Mouse (Mus musculus) hindbrain, embryonic 16.5 days (tissue): Measurements from ENCODE around the gene Sema5a. TPM values are rescaled to one million over a fixed set of nuclear protein-coding genes. Genes with fewer than 3 reads are reported as not detected.
A peak's percentile ranks its signal among the peaks of the same experiment; 100 is the strongest.
"Not testable (repeated sequence)": the region's sequence is repeated elsewhere in the genome, so short reads cannot be mapped to it uniquely, and the experiment has no call there.

ENCODE experiments used
- ATAC-seq: fragments of 200-750 bp; cut with Nextera tagmentation; 2 replicates; pipeline ENCODE4 v1.8.0; 2017; ENCODE audit warnings: moderate TSS enrichment, moderate library complexity
- H3K27ac ChIP-seq: fragments of 300-500 bp; sonication (generic); 2 replicates; pipeline ENCODE4 v1.5.1; 2014; ENCODE audit warnings: low read depth, mild to moderate bottlenecking, control low read depth, low read length, moderate library complexity
- H3K27me3 ChIP-seq: fragments of 300-500 bp; sonication (generic); replicated peaks from 2 replicates; pipeline ENCODE4 v1.6.1; 2014; ENCODE audit warnings: low read length; ENCODE audit not compliant: control insufficient read depth, insufficient read depth
- H3K36me3 ChIP-seq: fragments of 300-500 bp; sonication (generic); 2 replicates; pipeline ENCODE4 v1.6.1; 2014; ENCODE audit warnings: mild to moderate bottlenecking, low read length, moderate library complexity, mixed read lengths; ENCODE audit not compliant: control insufficient read depth, insufficient read depth
- H3K4me1 ChIP-seq: fragments of 300-500 bp; sonication (generic); 2 replicates; pipeline ENCODE4 v1.6.1; 2014; ENCODE audit warnings: low read depth, low read length; ENCODE audit not compliant: control insufficient read depth, insufficient read depth
- H3K4me2 ChIP-seq: fragments of 300-500 bp; sonication (generic); 2 replicates; pipeline ENCODE4 v1.6.1; 2014; ENCODE audit warnings: mild to moderate bottlenecking, low read length, control low read depth, moderate library complexity
- H3K4me3 ChIP-seq: fragments of 300-500 bp; sonication (generic); 2 replicates; pipeline ENCODE4 v1.5.1; 2014; ENCODE audit warnings: mild to moderate bottlenecking, low read length, control low read depth, moderate library complexity
- H3K9ac ChIP-seq: fragments of 300-500 bp; sonication (generic); 2 replicates; pipeline ENCODE4 v1.6.1; 2014; ENCODE audit warnings: low read depth, mild to moderate bottlenecking, control low read depth, low read length, moderate library complexity
- H3K9me3 ChIP-seq: fragments of 300-500 bp; sonication (generic); 2 replicates; pipeline ENCODE4 v1.6.1; 2014; ENCODE audit warnings: mild to moderate bottlenecking, low read length, moderate library complexity; ENCODE audit not compliant: control insufficient read depth
- WGBS: fragments of 180-500 bp; shearing (Covaris S2); extraction: QIAGEN DNeasy Blood & Tissue Kit; methylation state at CpG from one replicate; pipeline ENCODE4 v1.1.7; 2014; 5-methylcytosine and 5-hydroxymethylcytosine counted together
- polyA plus RNA-seq: library from polyadenylated mRNA; unstranded; fragments of >200 nt; fragmentation: Nextera tagmentation; extraction: Ambion mirVana; gene quantifications from 2 replicates; pipeline ENCODE4 v1.2.1, GENCODE M21; 2015

Sema5a gene
- polyA plus RNA-seq: 10.1 and 11.6 TPM in 2 replicates

GRCm38 (mm10) chr15:32244344-32244955, at the start of gene Sema5a:
Gene Sema5a, plus strand, starts transcription at chr15:32244810.
- Histone ChIP-seq H3K9me3 (no peaks in the 10 kb centered on the region), H3K36me3 (no peaks in the 10 kb centered on the region), H3K4me2 (peak within 1 kb of the TSS; percentile 98), H3K4me1 (peaks cover 14% of the 10 kb centered on the region), H3K4me3 (peak within 1 kb of the TSS; percentile 66), H3K27ac (peak within 1 kb of the TSS; percentile 9; the same call in 1 of the 2 replicates), H3K9ac (peak within 1 kb of the TSS; percentile 65), H3K27me3 (no peaks in the 10 kb centered on the region)
- peak; percentile 92 for ATAC-seq
- under 1% methylated on average over 21 of the region's 45 CpGs for WGBS

GRCm38 (mm10) chr15:32198076-32198475, 46.5 kb upstream of the Sema5a start:
- H3K4me1 ChIP-seq: no peaks in the 10 kb centered on the region
- no peak overlapping the region for H3K27ac ChIP-seq
- H3K36me3 ChIP-seq: no peaks in the 10 kb centered on the region
- H3K27me3 ChIP-seq: no peaks in the 10 kb centered on the region
- no peak overlapping the region for H3K4me2 ChIP-seq
- no peak for ATAC-seq
- 68% methylated on average over 9 of the region's 9 CpGs for WGBS
- no peaks in the 10 kb centered on the region for H3K9me3 ChIP-seq
- H3K9ac ChIP-seq: no peak overlapping the region
- no peak overlapping the region for H3K4me3 ChIP-seq

GRCm38 (mm10) chr15:32198561-32198960, 46.0 kb upstream of the Sema5a start:
- Histone ChIP-seq H3K27ac (no peak overlapping the region), H3K27me3 (no peaks in the 10 kb centered on the region), H3K36me3 (no peaks in the 10 kb centered on the region), H3K4me2 (no peak overlapping the region), H3K4me1 (no peaks in the 10 kb centered on the region), H3K4me3 (no peak overlapping the region), H3K9ac (no peak overlapping the region), H3K9me3 (no peaks in the 10 kb centered on the region)
- ATAC-seq: no peak
- 70% methylated on average over 5 of the region's 5 CpGs for WGBS

GRCm38 (mm10) chr15:32203242-32203641, 41.4 kb upstream of the Sema5a start:
- Histone ChIP-seq H3K9me3 (no peaks in the 10 kb centered on the region), H3K4me3 (no peak overlapping the region), H3K27ac (no peak overlapping the region), H3K36me3 (no peaks in the 10 kb centered on the region), H3K4me1 (no peaks in the 10 kb centered on the region), H3K27me3 (no peaks in the 10 kb centered on the region), H3K9ac (no peak overlapping the region), H3K4me2 (no peak overlapping the region)
- WGBS: 82% methylated on average over 5 of the region's 5 CpGs
- no peak for ATAC-seq

- Histone ChIP-seq H3K4me1 (no peaks in the 10 kb centered on the region), H3K9me3 (no peaks in the 10 kb centered on the region), H3K36me3 (no peaks in the 10 kb centered on the region), H3K4me3 (no peak overlapping the region), H3K27me3 (no peaks in the 10 kb centered on the region), H3K4me2 (no peak overlapping the region), H3K9ac (no peak overlapping the region), H3K27ac (no peak overlapping the region)
- ATAC-seq: no peak
- 91% methylated on average over 10 of the region's 10 CpGs for WGBS
These were observed 39.7 kb upstream of the Sema5a start for GRCm38 (mm10) chr15:32204908-32205307.

GRCm38 (mm10) chr15:32214687-32215086, 29.9 kb upstream of the Sema5a start:
- not testable (repeated sequence) for H3K27me3 ChIP-seq, H3K4me2 ChIP-seq, H3K9me3 ChIP-seq, H3K4me3 ChIP-seq, H3K9ac ChIP-seq, H3K27ac ChIP-seq, H3K4me1 ChIP-seq, ATAC-seq, H3K36me3 ChIP-seq
- WGBS: 93% methylated on average over 10 of the region's 10 CpGs

- WGBS: 94% methylated on average over 7 of the region's 7 CpGs
These were observed 21.6 kb upstream of the Sema5a start for GRCm38 (mm10) chr15:32223028-32223427.

GRCm38 (mm10) chr15:32225394-32225793, 19.2 kb upstream of the Sema5a start:
- H3K27ac ChIP-seq: no peak overlapping the region
- no peaks in the 10 kb centered on the region; the same call in 1 of the 2 replicates for H3K27me3 ChIP-seq
- no peak overlapping the region for H3K9ac ChIP-seq
- no peaks in the 10 kb centered on the region for H3K4me1 ChIP-seq
- no peak overlapping the region for H3K4me3 ChIP-seq
- no peak for ATAC-seq
- H3K36me3 ChIP-seq: no peaks in the 10 kb centered on the region
- whole genome bisulfite sequencing: 87% methylated on average over 3 of the region's 3 CpGs
- H3K9me3 ChIP-seq: no peaks in the 10 kb centered on the region
- no peak overlapping the region for H3K4me2 ChIP-seq

More at GRCm38 (mm10) chr15:32223028-32223427, 21.6 kb upstream of the Sema5a start:
- Histone ChIP-seq H3K4me1 (no peaks in the 10 kb centered on the region), H3K27me3 (no peaks in the 10 kb centered on the region; the same call in 1 of the 2 replicates), H3K27ac (no peak overlapping the region), H3K9ac (no peak overlapping the region), H3K4me3 (no peak overlapping the region), H3K4me2 (no peak overlapping the region), H3K36me3 (no peaks in the 10 kb centered on the region), H3K9me3 (no peaks in the 10 kb centered on the region)
- no peak for ATAC-seq

- Histone ChIP-seq H3K27ac (no peak overlapping the region), H3K4me1 (no peaks in the 10 kb centered on the region), H3K36me3 (no peaks in the 10 kb centered on the region), H3K4me3 (no peak overlapping the region), H3K9ac (no peak overlapping the region), H3K27me3 (no peaks in the 10 kb centered on the region; the same call in 1 of the 2 replicates), H3K9me3 (no peaks in the 10 kb centered on the region), H3K4me2 (no peak overlapping the region)
- WGBS: 82% methylated on average over 6 of the region's 6 CpGs
- no peak for ATAC-seq
These were observed 18.2 kb upstream of the Sema5a start for GRCm38 (mm10) chr15:32226381-32226780.
